Mouse (Mus musculus) kidney, embryonic 15.5 days (tissue): ENCODE results near the gene Sf3b4. TPM values are rescaled to one million over a fixed set of nuclear protein-coding genes. Genes with fewer than 3 reads are reported as not detected.
"Not testable (repeated sequence)": the region's sequence is repeated elsewhere in the genome, so short reads cannot be mapped to it uniquely, and the experiment has no call there.

ENCODE experiments used
- ATAC-seq: fragments of 200-750 bp; cut with Nextera tagmentation; replicated peaks from 2 replicates; pipeline ENCODE4 v1.8.0; 2017; ENCODE audit warnings: moderate TSS enrichment; ENCODE audit not compliant: low FRiP score
- H3K27ac ChIP-seq: fragments of 300-500 bp; sonication (generic); 2 replicates; pipeline ENCODE4 v1.5.1; 2015; ENCODE audit warnings: mild to moderate bottlenecking, inconsistent platforms
- H3K27me3 ChIP-seq: fragments of 300-500 bp; sonication (generic); 2 replicates; pipeline ENCODE4 v1.6.1; 2015; ENCODE audit warnings: inconsistent platforms
- H3K36me3 ChIP-seq: fragments of 300-500 bp; sonication (generic); 2 replicates; pipeline ENCODE4 v1.6.1; 2015; ENCODE audit warnings: inconsistent platforms
- H3K4me1 ChIP-seq: fragments of 300-500 bp; sonication (generic); 2 replicates; pipeline ENCODE4 v1.6.1; 2015; ENCODE audit warnings: inconsistent platforms
- H3K4me2 ChIP-seq: fragments of 300-500 bp; sonication (generic); 2 replicates; pipeline ENCODE4 v1.6.1; 2015; ENCODE audit warnings: moderate library complexity, mild to moderate bottlenecking, inconsistent platforms
- H3K4me3 ChIP-seq: fragments of 300-500 bp; sonication (generic); replicated peaks from 2 replicates; pipeline ENCODE4 v1.5.1; 2015; ENCODE audit warnings: mild to moderate bottlenecking, inconsistent platforms
- H3K9ac ChIP-seq: fragments of 300-500 bp; sonication (generic); 2 replicates; pipeline ENCODE4 v1.6.1; 2015; ENCODE audit warnings: mild to moderate bottlenecking, inconsistent platforms
- H3K9me3 ChIP-seq: fragments of 300-500 bp; sonication (generic); replicated peaks from 2 replicates; pipeline ENCODE4 v1.6.1; 2016; ENCODE audit warnings: inconsistent platforms
- WGBS: fragments of 180-500 bp; shearing (Covaris S2); methylation state at CpG from one replicate; pipeline ENCODE4 v1.1.7; 2015; ENCODE audit warnings: mixed read lengths; 5-methylcytosine and 5-hydroxymethylcytosine counted together
- polyA plus RNA-seq: library from polyadenylated mRNA; unstranded; fragments of >200 nt; fragmentation: Nextera tagmentation; extraction: Ambion mirVana; gene quantifications from 2 replicates; pipeline ENCODE4 v1.2.1, GENCODE M21; 2015

Sf3b4 gene
- polyA plus RNA-seq, 1 experiment from 2014 or later = 193 TPM

DNA sequence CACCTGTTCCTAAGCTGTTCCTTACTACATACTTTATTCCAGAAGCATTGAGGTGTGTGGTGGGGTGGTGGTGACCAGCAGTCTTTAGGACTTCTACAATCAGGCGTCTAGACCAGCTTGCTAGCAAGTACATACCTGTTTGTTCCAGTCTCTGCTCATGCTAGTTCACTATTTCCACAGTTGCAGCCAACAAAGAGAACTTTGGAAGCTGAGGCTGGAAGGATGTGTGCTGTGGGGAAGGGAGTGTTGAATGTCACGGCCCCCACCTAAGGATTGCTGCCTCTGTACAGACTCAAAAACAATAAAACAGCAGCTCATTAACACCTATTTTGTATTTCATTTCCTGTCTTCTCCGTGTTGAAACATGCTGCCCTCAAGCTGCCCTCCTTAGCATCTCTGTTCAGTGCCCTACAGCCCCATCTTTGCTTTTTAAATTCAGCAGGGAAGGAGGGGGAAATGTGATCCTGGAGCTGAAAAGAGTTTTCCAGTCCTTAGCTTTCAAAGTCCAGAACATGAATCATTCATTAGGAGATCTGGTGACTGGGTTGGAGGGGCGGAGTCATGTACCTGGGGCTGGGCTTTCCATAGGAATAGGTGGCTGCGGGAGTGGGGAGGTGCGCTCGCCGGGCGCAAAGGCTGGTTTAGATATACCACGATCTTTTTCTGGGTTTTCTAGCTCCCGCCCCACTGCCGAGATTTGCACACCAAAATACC is 11.2 kb upstream of the Sf3b4 start:
- peak overlapping the region; percentile 94 for H3K27ac ChIP-seq
- no peaks in the 10 kb centered on the region for H3K27me3 ChIP-seq
- 2% methylated on average over 12 of the region's 12 CpGs for WGBS
- peak overlapping the region; percentile 89 for H3K4me2 ChIP-seq
- H3K9ac ChIP-seq = peak overlapping the region; percentile 52
- H3K4me1 ChIP-seq = peaks cover 41% of the 10 kb centered on the region
- H3K36me3 ChIP-seq = peaks cover 2% of the 10 kb centered on the region
- peak; percentile 89 for ATAC-seq
- H3K9me3 ChIP-seq = no peaks in the 10 kb centered on the region
- H3K4me3 ChIP-seq = peak overlapping the region; percentile 59

DNA sequence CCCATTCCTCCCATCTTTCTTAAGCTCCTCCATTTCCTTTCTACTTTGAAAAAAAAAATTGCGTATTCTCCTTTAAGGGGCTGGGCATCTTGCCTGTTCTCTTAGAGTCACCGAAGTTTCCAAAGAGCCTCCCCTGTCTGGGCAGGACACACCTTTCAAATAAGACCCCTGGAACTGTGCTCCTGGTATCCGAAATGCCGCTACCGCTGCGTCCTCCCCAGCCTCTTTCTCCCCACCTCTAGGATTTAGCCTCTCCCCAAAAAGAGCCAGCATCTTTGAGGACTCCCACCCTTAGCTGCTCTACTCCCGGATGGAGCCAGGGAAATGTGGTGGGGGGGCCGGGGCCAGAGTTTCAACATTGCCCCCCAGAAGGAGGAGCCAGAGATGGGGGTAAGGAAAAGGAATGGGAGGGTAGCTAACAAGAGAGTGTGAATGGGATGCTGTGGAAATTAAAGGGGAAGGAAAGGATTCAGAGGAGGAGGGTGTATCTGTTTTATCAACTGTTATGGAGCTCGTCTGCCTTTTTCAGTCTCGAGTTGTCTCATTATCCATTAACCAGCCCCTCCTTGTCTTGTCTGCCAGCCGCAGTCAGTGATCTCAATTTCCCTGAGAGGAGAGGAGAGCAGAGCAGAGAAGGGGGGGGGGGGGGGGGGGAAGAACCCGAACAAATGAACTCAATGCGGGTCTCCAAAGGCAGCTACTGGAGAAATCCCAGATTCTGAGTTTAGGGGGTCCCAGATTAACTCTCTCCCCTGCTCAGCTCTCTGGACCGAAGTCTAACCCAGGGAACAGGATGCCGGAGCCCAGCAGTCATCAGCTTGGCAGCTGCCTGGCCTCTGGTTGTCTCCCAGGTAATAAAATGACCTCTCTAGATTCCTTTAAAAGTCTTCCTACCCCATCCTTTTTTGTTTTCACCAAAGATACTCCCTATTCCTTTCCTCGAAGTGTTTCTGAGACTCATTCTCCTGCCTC is 10.0 kb upstream of the Sf3b4 start, which contains the start of gene Mtmr11:
Gene Mtmr11 (plus strand): TSS at position 136 of the 972 bp plus-strand sequence.
- H3K9me3 ChIP-seq = no peaks in the 10 kb centered on the region
- H3K27ac ChIP-seq = peak within 1 kb of the TSS; percentile 94
- H3K9ac ChIP-seq = peak within 1 kb of the TSS; percentile 52
- peak; percentile 66 for ATAC-seq
- H3K4me3 ChIP-seq = peak within 1 kb of the TSS; percentile 59
- peaks cover 41% of the 10 kb centered on the region for H3K4me1 ChIP-seq
- H3K4me2 ChIP-seq = peak within 1 kb of the TSS; percentile 89
- H3K36me3 ChIP-seq = no peaks in the 10 kb centered on the region
- no peaks in the 10 kb centered on the region for H3K27me3 ChIP-seq
- WGBS = 3% methylated on average over 16 of the region's 16 CpGs

DNA sequence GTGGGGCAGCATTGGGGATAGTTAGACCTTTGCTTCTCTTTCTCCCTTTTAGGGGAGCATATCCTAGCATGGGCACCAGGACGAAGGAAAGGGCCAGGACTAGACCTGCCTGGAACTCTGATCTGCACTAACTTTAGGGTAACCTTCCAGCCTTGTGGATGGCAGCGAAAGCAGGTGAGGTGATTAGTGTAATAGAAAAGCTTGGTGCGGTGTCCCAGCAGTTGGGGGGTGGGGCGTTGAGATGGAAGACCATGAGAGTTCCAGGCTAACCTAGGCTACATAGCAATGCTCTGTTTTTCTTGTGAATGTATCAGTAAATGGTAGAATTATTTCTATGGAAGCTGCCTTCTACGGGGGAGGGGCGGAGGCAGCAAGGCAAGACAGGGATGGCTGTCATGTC is 9.1 kb upstream of the Sf3b4 start:
- peaks cover 8% of the 10 kb centered on the region; the same call in 1 of the 2 replicates for H3K36me3 ChIP-seq
- peak overlapping the region; percentile 94 for H3K27ac ChIP-seq
- no peaks in the 10 kb centered on the region for H3K9me3 ChIP-seq
- H3K27me3 ChIP-seq = no peaks in the 10 kb centered on the region
- peaks cover 41% of the 10 kb centered on the region for H3K4me1 ChIP-seq
- ATAC-seq = no peak
- 87% methylated on average over 6 of the region's 6 CpGs for WGBS
- H3K9ac ChIP-seq = peak overlapping the region; percentile 52; the same call in 1 of the 2 replicates
- peak overlapping the region; percentile 59 for H3K4me3 ChIP-seq
- peak overlapping the region; percentile 89 for H3K4me2 ChIP-seq

DNA sequence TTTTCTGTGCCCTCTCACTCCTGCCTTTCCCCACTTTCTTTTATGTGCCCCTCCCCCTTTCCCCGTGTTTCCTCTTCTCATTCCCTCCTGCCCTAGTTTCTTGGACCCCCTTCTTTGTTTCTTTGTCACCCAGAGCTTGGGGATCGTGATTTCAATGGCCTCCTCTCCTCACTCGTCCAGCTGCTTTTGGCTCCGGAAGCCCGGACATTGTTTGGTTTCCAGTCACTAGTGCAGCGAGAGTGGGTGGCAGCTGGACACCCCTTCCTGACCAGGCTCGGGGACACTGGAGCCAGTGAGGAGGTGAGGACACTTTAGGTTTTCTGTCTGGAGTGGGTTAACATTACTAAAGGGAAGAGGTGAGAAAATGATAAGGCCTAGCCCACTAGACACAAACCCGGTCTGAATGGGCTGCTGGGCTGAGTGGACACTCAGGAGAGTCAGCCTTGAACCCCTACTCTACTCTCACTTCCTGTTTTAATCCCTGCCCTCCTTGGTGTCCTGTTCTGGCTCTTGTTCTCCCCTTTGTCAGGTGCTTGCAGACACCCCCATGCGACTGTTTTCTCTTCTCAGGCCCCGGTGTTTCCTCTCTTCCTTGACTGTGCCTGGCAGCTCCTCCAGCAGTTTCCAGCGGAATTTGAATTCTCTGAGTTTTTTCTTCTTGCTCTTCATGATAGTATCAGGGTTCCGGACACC is 3.5 kb upstream of the Sf3b4 start:
- peaks cover 22% of the 10 kb centered on the region for H3K4me1 ChIP-seq
- no peaks in the 10 kb centered on the region for H3K9me3 ChIP-seq
- H3K27me3 ChIP-seq = no peaks in the 10 kb centered on the region
- H3K27ac ChIP-seq = peak overlapping the region; percentile 48; the same call in 1 of the 2 replicates
- no peak overlapping the region for H3K4me3 ChIP-seq
- H3K4me2 ChIP-seq = no peak overlapping the region
- peaks cover 29% of the 10 kb centered on the region for H3K36me3 ChIP-seq
- no peak overlapping the region for H3K9ac ChIP-seq
- WGBS = 73% methylated on average over 12 of the region's 12 CpGs
- ATAC-seq = no peak

DNA sequence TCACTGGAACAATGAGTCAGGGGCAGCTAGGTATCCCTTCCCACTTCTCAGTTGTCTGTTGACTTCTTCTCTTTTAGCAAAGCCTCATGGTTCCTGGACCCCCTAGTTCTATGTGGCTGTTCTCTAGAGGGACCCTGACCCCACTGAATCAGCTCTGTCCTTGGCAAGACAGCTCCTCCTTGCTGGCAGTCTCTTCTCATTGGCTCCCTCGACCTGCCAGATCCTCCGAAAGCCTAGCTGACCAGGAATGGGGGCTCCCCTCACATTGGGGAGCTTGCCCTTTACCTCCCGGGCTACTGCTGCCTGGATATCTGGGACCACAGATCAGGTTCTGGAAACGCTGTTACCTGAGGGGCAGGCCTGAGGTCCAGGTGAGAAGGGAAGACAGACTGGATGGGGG is 1.9 kb upstream of the Sf3b4 start:
- 87% methylated on average over 4 of the region's 4 CpGs for WGBS
- Histone ChIP-seq H3K9ac (no peak overlapping the region), H3K9me3 (no peaks in the 10 kb centered on the region), H3K27me3 (no peaks in the 10 kb centered on the region), H3K36me3 (peaks cover 44% of the 10 kb centered on the region), H3K4me1 (peaks cover 37% of the 10 kb centered on the region), H3K4me2 (no peak overlapping the region), H3K27ac (no peak overlapping the region), H3K4me3 (no peak overlapping the region)
- no peak for ATAC-seq

DNA sequence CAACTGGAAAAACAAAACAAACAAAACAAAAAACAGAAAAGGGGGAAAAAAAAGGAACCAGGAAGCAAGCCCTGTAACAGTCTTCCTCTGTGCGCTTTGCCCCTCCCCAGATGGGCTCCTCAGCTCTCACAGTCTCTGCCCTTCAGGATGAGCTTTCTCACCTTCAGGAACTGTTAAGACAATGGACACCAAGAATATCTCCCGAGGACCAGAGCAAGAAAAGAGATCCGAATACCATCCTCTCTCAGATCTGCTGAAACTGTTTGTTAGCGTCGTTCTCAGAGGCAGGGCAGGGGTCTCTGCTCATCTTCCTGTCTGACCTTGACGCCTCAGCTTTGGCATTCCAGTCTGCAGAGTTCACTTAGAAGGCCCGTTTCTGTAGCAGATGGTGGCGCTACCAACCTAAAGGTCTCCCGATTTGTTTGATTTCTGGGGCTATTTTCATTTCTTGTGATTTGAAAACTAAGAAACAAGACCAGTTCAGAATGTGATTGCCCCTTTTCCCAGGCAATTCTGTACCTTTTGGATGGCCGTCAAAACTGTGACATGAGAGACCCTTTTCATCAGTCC is 1.1 kb upstream of the Sf3b4 start:
- H3K4me2 ChIP-seq = peak overlapping the region; percentile 84
- 59% methylated on average over 10 of the region's 10 CpGs for WGBS
- H3K9me3 ChIP-seq = no peaks in the 10 kb centered on the region
- peak overlapping the region; percentile 99 for H3K27ac ChIP-seq
- H3K9ac ChIP-seq = no peak overlapping the region; the same call in 1 of the 2 replicates
- peak overlapping the region; percentile 64 for H3K4me3 ChIP-seq
- ATAC-seq = no peak
- no peaks in the 10 kb centered on the region for H3K27me3 ChIP-seq
- peaks cover 52% of the 10 kb centered on the region for H3K36me3 ChIP-seq
- H3K4me1 ChIP-seq = peaks cover 38% of the 10 kb centered on the region

DNA sequence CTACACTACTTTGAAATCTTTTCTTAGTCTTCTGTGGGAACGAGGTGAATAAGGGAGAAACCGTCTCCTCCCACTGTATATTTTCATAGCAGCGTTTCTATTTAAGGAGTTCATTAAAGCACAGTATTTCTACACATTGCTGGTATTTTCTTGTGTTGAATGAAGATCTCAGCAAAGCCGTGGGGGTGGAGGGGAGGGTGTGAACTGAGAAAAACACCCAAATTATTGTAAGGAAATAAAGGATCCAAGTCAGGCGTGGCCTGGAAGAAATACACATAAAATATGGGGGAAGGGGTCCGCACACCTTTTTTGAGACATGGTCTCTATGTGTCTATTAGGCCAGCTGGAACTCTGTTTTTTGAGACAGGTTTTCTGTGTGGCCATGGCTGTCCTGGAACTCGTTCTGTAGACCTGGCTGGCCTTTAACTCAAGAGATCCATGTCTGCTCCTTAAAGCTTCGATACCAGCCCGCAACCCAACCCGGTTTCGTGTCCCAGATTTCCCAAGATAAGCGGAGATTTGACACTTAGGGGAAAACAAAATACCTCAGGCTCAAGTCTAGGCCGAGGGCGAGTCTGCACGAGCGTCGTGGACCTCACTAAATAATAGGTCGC is 442 bp upstream of the Sf3b4 start:
- peaks cover 41% of the 10 kb centered on the region for H3K4me1 ChIP-seq
- H3K9me3 ChIP-seq = no peaks in the 10 kb centered on the region
- H3K27ac ChIP-seq = peak overlapping the region; percentile 99
- peak overlapping the region; percentile 82 for H3K9ac ChIP-seq
- 0 out of 2 replicates have a peak, but pooled peaks have one; percentile 3 for ATAC-seq
- no peaks in the 10 kb centered on the region for H3K27me3 ChIP-seq
- H3K4me3 ChIP-seq = peak overlapping the region; percentile 64
- WGBS = 17% methylated on average over 18 of the region's 18 CpGs
- peak overlapping the region; percentile 84 for H3K4me2 ChIP-seq
- H3K36me3 ChIP-seq = peaks cover 58% of the 10 kb centered on the region

DNA sequence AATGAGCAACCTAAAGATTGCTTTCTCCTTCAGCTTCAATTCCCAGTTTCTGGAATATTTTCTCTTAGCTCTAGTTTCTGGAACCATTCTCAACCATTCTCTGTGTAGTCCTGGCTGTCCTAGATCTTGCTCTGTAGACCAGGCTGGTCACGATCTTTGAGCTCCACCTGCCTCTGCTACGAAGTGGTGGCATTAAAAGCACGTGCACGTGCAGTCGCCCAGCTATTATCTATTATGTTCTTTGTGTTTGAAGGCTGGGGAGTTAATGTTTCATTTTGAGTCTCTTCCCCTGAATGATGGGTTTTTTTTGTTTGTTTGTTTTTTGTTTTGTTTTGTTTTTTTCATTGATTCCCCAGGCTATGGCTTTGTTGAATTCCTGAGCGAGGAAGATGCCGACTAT is 1.1 kb downstream of the Sf3b4 start:
- H3K36me3 ChIP-seq = peaks cover 62% of the 10 kb centered on the region
- 38% methylated on average over 7 of the region's 7 CpGs for WGBS

DNA sequence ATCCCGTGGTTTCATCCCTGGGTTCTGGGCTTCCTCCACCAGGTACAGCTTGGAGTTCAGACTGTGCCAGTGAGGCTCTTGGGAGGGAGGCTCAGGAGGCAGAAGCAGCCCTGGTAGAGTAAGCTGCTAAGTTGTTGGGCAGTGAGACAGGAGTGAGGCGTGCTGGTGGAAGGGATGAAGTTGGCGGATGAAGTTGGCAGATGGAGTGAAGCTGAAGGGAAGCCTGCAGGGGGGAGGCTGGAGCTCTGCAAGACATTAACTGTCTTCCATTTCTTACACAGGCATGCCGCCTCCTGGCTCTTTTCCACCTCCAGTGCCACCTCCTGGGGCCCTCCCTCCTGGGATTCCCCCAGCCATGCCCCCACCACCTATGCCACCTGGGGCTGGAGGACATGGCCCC is 1.9 kb downstream of the Sf3b4 start:
- WGBS = 82% methylated on average over 4 of the region's 4 CpGs
- not testable (repeated sequence) for H3K9me3 ChIP-seq, H3K9ac ChIP-seq, H3K27me3 ChIP-seq, H3K27ac ChIP-seq, ATAC-seq
- Histone ChIP-seq H3K4me1 (peaks cover 41% of the 10 kb centered on the region), H3K36me3 (peaks cover 65% of the 10 kb centered on the region), H3K4me2 (peak overlapping the region; percentile 84; the same call in 1 of the 2 replicates), H3K4me3 (peak overlapping the region; percentile 18)

More for the DNA sequence above, 1.1 kb downstream of the Sf3b4 start:
- Histone ChIP-seq H3K27ac (0 out of 2 replicates have a peak overlapping the region, but pooled peaks have one; percentile 99), H3K4me3 (peak overlapping the region; percentile 64), H3K27me3 (no peaks in the 10 kb centered on the region), H3K9me3 (no peaks in the 10 kb centered on the region), H3K9ac (peak overlapping the region; percentile 82), H3K4me2 (peak overlapping the region; percentile 84), H3K4me1 (peaks cover 41% of the 10 kb centered on the region)
- no peak for ATAC-seq

DNA sequence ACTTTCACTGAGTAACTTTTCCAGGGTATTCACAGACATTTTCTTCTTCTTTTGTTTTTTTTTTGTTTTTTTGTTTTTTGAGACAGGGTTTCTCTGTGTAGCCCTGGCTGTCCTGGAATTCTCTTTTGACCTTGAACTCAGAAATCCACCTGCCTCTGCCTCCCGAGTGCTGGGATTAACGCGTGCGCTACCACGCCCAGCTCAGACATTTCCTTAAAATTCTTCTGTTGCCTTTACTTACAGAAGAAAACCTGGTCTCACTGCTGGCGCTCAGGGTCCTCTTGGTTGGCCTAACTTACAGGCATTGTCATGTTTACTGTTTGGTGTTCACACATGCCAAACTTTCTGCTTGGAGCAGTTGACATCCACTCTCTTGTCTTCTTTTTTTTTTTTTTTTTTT is 3.1 kb downstream of the Sf3b4 start:
- WGBS = 96% methylated on average over 6 of the region's 6 CpGs
- Histone ChIP-seq H3K27me3 (no peaks in the 10 kb centered on the region), H3K9ac (no peak overlapping the region), H3K27ac (no peak overlapping the region), H3K4me3 (no peak overlapping the region), H3K4me2 (no peak overlapping the region), H3K9me3 (no peaks in the 10 kb centered on the region), H3K36me3 (peaks cover 59% of the 10 kb centered on the region), H3K4me1 (peaks cover 40% of the 10 kb centered on the region)
- no peak for ATAC-seq

DNA sequence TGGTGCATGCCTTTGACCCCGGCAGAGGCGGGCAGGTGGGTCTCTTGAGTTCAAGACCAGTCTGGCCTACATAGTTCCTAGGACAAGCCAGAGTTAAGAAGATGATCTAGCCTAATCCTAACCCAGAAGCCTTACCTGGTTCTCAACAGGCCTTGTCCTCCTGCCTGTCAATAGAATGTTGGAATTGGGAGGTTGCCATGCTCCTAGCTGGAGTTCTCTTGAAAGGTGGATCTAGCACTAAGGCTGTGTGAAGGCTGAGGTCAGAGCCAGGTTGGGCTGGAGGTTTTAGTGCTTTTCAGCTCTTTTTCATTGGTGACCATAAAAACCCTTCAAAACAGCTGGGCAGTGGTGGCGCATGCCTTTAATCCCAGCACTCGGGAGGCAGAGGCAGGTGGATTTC is 6.3 kb downstream of the Sf3b4 start:
- ATAC-seq = no peak
- Histone ChIP-seq H3K27me3 (no peaks in the 10 kb centered on the region), H3K27ac (no peak overlapping the region), H3K4me3 (no peak overlapping the region), H3K9me3 (no peaks in the 10 kb centered on the region), H3K4me2 (no peak overlapping the region), H3K36me3 (peaks cover 56% of the 10 kb centered on the region), H3K4me1 (peaks cover 48% of the 10 kb centered on the region), H3K9ac (no peak overlapping the region)
- 91% methylated on average over 4 of the region's 4 CpGs for WGBS
